Mouse (Mus musculus) kidney, postnatal 0 days (tissue): ENCODE data around the gene Btf3. TPM values are rescaled to one million over a fixed set of nuclear protein-coding genes. Genes with fewer than 3 reads are reported as not detected.

Experiments used
- ATAC-seq: fragments of 200-750 bp; cut with Nextera tagmentation; replicated peaks from 2 replicates; pipeline ENCODE4 v1.8.0; 2017; ENCODE audit warnings: low read depth, moderate number of reproducible peaks, moderate TSS enrichment, moderate library complexity; ENCODE audit not compliant: low FRiP score
- DNase-seq: peaks from one replicate; pipeline ENCODE4 v3.0.0-alpha.2; 2016; ENCODE audit warnings: low spot score
- H3K27ac ChIP-seq: fragments of 300-500 bp; sonication (generic); 2 replicates; pipeline ENCODE4 v1.5.1; 2014; ENCODE audit warnings: mild to moderate bottlenecking
- H3K27me3 ChIP-seq: fragments of 300-500 bp; sonication (generic); 2 replicates; pipeline ENCODE4 v1.6.1; 2014; ENCODE audit warnings: low read length, mixed read lengths; ENCODE audit not compliant: insufficient read depth
- H3K36me3 ChIP-seq: fragments of 300-500 bp; sonication (generic); 2 replicates; pipeline ENCODE4 v1.6.1; 2014; ENCODE audit warnings: low read length, mixed read lengths; ENCODE audit not compliant: insufficient read depth
- H3K4me1 ChIP-seq: fragments of 300-500 bp; sonication (generic); replicated peaks from 2 replicates; pipeline ENCODE4 v1.6.1; 2014; ENCODE audit warnings: antibody characterized with exemption, low read length, mixed read lengths; ENCODE audit not compliant: insufficient read depth
- H3K4me2 ChIP-seq: fragments of 300-500 bp; sonication (generic); 2 replicates; pipeline ENCODE4 v1.6.1; 2014; ENCODE audit warnings: mild to moderate bottlenecking, low read length, moderate library complexity, mixed read lengths
- H3K4me3 ChIP-seq: fragments of 300-500 bp; sonication (generic); replicated peaks from 2 replicates; pipeline ENCODE4 v1.5.1; 2014; ENCODE audit warnings: low read depth, low read length
- H3K9ac ChIP-seq: fragments of 300-500 bp; sonication (generic); 2 replicates; pipeline ENCODE4 v1.6.1; 2014; ENCODE audit warnings: low read depth, low read length
- H3K9me3 ChIP-seq: fragments of 300-500 bp; sonication (generic); replicated peaks from 2 replicates; pipeline ENCODE4 v1.6.1; 2016; ENCODE audit warnings: low read length, inconsistent platforms, mixed read lengths
- CTCF ChIP-seq: IDR thresholded peaks from 2 replicates; pipeline ENCODE4 v1.5.1; 2016; ENCODE audit warnings: antibody characterized with exemption, low read depth, mild to moderate bottlenecking, moderate library complexity
- WGBS: fragments of 180-500 bp; shearing (Covaris S2); extraction: QIAGEN DNeasy Blood & Tissue Kit; methylation state at CpG from one replicate; pipeline ENCODE4 v1.1.7; 2014; 5-methylcytosine and 5-hydroxymethylcytosine counted together
- polyA plus RNA-seq: library from polyadenylated mRNA; unstranded; fragments of >200 nt; fragmentation: Nextera tagmentation; extraction: Ambion mirVana; gene quantifications from 2 replicates; pipeline ENCODE4 v1.2.1, GENCODE M21; 2015

Btf3 gene
- polyA plus RNA-seq = 766 and 788 TPM in 2 replicates

- TF ChIP-seq CTCF = peak; percentile 51
- peak; percentile 97 for DNase-seq
- under 1% methylated on average over 76 of the region's 90 CpGs for WGBS
- no peaks in the 10 kb centered on the region for H3K27me3 ChIP-seq
- peak within 1 kb of the TSS; percentile 94 for H3K9ac ChIP-seq
- H3K4me3 ChIP-seq = peak within 1 kb of the TSS; percentile 73
- peak within 1 kb of the TSS; percentile 67 for H3K4me2 ChIP-seq
- peak within 1 kb of the TSS; percentile 92 for H3K27ac ChIP-seq
- H3K4me1 ChIP-seq = peaks cover 7% of the 10 kb centered on the region; the same call in 1 of the 2 replicates
- peak; percentile 88 for ATAC-seq
- H3K36me3 ChIP-seq = peaks cover 14% of the 10 kb centered on the region
- H3K9me3 ChIP-seq = no peaks in the 10 kb centered on the region
Measured at GRCm38 (mm10) chr13:98316480-98317245, at the start of gene Btf3. Gene Btf3, minus strand, starts transcription at chr13:98317006.

GRCm38 (mm10) chr13:98365766-98366421 lies 49.1 kb upstream of the Btf3 start:
- under 1% methylated on average over 52 of the region's 52 CpGs for WGBS
- Histone ChIP-seq H3K27ac (peak overlapping the region; percentile 50; the same call in 1 of the 2 replicates), H3K4me3 (peak overlapping the region; percentile 20), H3K9me3 (no peaks in the 10 kb centered on the region), H3K27me3 (peaks cover 41% of the 10 kb centered on the region), H3K4me2 (peak overlapping the region; percentile 54), H3K36me3 (no peaks in the 10 kb centered on the region), H3K9ac (0 out of 2 replicates have a peak overlapping the region, but pooled peaks have one; percentile 41), H3K4me1 (no peaks in the 10 kb centered on the region; the same call in 1 of the 2 replicates)
- DNase-seq (peak; percentile 89), ATAC-seq (peak; percentile 88)
- 0 out of 2 replicates have a peak, but pooled peaks have one; percentile 9 for TF ChIP-seq CTCF

GRCm38 (mm10) chr13:98365081-98365480 lies 48.3 kb upstream of the Btf3 start:
- no peaks in the 10 kb centered on the region for H3K9me3 ChIP-seq
- no peak for TF ChIP-seq CTCF
- WGBS = 6% methylated on average over 8 of the region's 8 CpGs
- ATAC-seq (no peak), DNase-seq (no peak)
- H3K4me1 ChIP-seq = no peaks in the 10 kb centered on the region; the same call in 1 of the 2 replicates
- no peak overlapping the region for H3K4me3 ChIP-seq
- H3K36me3 ChIP-seq = no peaks in the 10 kb centered on the region
- H3K9ac ChIP-seq = no peak overlapping the region
- peaks cover 46% of the 10 kb centered on the region for H3K27me3 ChIP-seq
- H3K4me2 ChIP-seq = no peak overlapping the region
- no peak overlapping the region for H3K27ac ChIP-seq

- Histone ChIP-seq H3K27ac (no peak overlapping the region), H3K36me3 (no peaks in the 10 kb centered on the region), H3K9ac (no peak overlapping the region), H3K4me1 (no peaks in the 10 kb centered on the region; the same call in 1 of the 2 replicates), H3K9me3 (no peaks in the 10 kb centered on the region), H3K27me3 (peaks cover 50% of the 10 kb centered on the region), H3K4me3 (no peak overlapping the region), H3K4me2 (no peak overlapping the region)
- ATAC-seq = no peak
- DNase-seq = no peak
- no peak for TF ChIP-seq CTCF
- 40% methylated on average over 4 of the region's 4 CpGs for WGBS
Measured at GRCm38 (mm10) chr13:98363046-98363445, 46.2 kb upstream of the Btf3 start.

GRCm38 (mm10) chr13:98361161-98361560 lies 44.4 kb upstream of the Btf3 start:
- WGBS = 52% methylated on average over 5 of the region's 5 CpGs
- no peaks in the 10 kb centered on the region for H3K9me3 ChIP-seq
- H3K4me1 ChIP-seq = no peaks in the 10 kb centered on the region; the same call in 1 of the 2 replicates
- H3K27ac ChIP-seq = no peak overlapping the region
- H3K4me3 ChIP-seq = no peak overlapping the region
- DNase-seq = no peak
- no peak for ATAC-seq
- no peak overlapping the region for H3K9ac ChIP-seq
- TF ChIP-seq CTCF = no peak
- no peak overlapping the region for H3K4me2 ChIP-seq
- peaks cover 52% of the 10 kb centered on the region for H3K27me3 ChIP-seq
- no peaks in the 10 kb centered on the region for H3K36me3 ChIP-seq

- TF ChIP-seq CTCF = no peak
- Histone ChIP-seq H3K36me3 (no peaks in the 10 kb centered on the region), H3K4me3 (no peak overlapping the region), H3K4me2 (no peak overlapping the region), H3K9ac (no peak overlapping the region), H3K4me1 (no peaks in the 10 kb centered on the region), H3K27ac (no peak overlapping the region), H3K9me3 (no peaks in the 10 kb centered on the region), H3K27me3 (peaks cover 57% of the 10 kb centered on the region)
- DNase-seq (no peak), ATAC-seq (no peak)
- WGBS = 13% methylated on average over 6 of the region's 6 CpGs
Measured at GRCm38 (mm10) chr13:98360391-98360790, 43.6 kb upstream of the Btf3 start.
